Mouse (Mus musculus): ENCODE data around the gene Sox5. TPM values are rescaled to one million over a fixed set of nuclear protein-coding genes. Genes with fewer than 3 reads are reported as not detected.

Gene Sox5
- polyA plus RNA-seq, 1 experiment from 2014 or later = 34.8 TPM

- H3K9me3 ChIP-seq (replicated peaks) = no peaks in the 10 kb centered on the region
- H3K36me3 ChIP-seq = no peaks in the 10 kb centered on the region
- no peaks in the 10 kb centered on the region for H3K4me1 ChIP-seq
- 83% methylated on average over 8 of the region's 8 CpGs for WGBS
- H3K4me2 ChIP-seq = no peak overlapping the region
- no peak overlapping the region for H3K4me3 ChIP-seq (replicated peaks)
- H3K27ac ChIP-seq (replicated peaks) = no peak overlapping the region
- ATAC-seq (ENCODE audit: low FRiP score) = no peak
- no peaks in the 10 kb centered on the region for H3K27me3 ChIP-seq (replicated peaks)
- no peak overlapping the region for H3K9ac ChIP-seq (replicated peaks)
Measured at GRCm38 (mm10) chr6:144792871-144793270, 11.1 kb upstream of the Sox5 start.

- H3K36me3 ChIP-seq = no peaks in the 10 kb centered on the region
- H3K27me3 ChIP-seq (replicated peaks) = no peaks in the 10 kb centered on the region
- H3K9ac ChIP-seq (replicated peaks) = no peak overlapping the region
- peak overlapping the region; percentile 78 for H3K4me2 ChIP-seq
- peak overlapping the region; percentile 55; the same call in 1 of the 2 replicates for H3K4me3 ChIP-seq (replicated peaks)
- ATAC-seq (ENCODE audit: low FRiP score) = no peak
- H3K27ac ChIP-seq (replicated peaks) = no peak overlapping the region
- H3K9me3 ChIP-seq (replicated peaks) = no peaks in the 10 kb centered on the region
- H3K4me1 ChIP-seq = peaks cover 28% of the 10 kb centered on the region
Measured at GRCm38 (mm10) chr6:144783295-144783694, 1.5 kb upstream of the Sox5 start.

DNA sequence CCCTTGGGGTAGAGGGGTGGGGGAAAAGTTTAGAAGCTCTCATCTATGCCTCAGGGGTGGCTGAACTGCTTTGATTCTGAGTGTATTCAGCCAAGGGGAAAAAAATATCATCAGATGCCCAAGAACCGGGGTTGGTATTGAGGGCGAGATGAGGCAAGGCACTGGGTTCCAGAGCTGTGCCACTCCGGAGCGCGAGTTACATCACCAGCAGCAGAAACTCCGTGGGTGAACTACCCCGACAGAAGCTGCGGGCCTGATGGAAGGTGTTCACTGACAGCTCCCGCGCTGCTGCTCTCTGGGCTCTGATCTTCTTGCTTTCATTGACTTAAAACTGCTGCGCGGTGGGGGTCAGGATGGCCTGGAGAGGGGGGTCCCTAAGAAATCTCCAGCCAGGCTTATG is 1.1 kb upstream of the Sox5 start:
- H3K9ac ChIP-seq (replicated peaks) = peak overlapping the region; percentile 70
- no peaks in the 10 kb centered on the region for H3K27me3 ChIP-seq (replicated peaks)
- peak; percentile 25; the same call in 1 of the 2 replicates for ATAC-seq (ENCODE audit: low FRiP score)
- WGBS = 9% methylated on average over 12 of the region's 12 CpGs
- H3K4me1 ChIP-seq = peaks cover 28% of the 10 kb centered on the region
- H3K27ac ChIP-seq (replicated peaks) = peak overlapping the region; percentile 75; the same call in 1 of the 2 replicates
- no peaks in the 10 kb centered on the region for H3K36me3 ChIP-seq
- peak overlapping the region; percentile 78 for H3K4me2 ChIP-seq
- H3K9me3 ChIP-seq (replicated peaks) = no peaks in the 10 kb centered on the region
- peak overlapping the region; percentile 55 for H3K4me3 ChIP-seq (replicated peaks)

DNA sequence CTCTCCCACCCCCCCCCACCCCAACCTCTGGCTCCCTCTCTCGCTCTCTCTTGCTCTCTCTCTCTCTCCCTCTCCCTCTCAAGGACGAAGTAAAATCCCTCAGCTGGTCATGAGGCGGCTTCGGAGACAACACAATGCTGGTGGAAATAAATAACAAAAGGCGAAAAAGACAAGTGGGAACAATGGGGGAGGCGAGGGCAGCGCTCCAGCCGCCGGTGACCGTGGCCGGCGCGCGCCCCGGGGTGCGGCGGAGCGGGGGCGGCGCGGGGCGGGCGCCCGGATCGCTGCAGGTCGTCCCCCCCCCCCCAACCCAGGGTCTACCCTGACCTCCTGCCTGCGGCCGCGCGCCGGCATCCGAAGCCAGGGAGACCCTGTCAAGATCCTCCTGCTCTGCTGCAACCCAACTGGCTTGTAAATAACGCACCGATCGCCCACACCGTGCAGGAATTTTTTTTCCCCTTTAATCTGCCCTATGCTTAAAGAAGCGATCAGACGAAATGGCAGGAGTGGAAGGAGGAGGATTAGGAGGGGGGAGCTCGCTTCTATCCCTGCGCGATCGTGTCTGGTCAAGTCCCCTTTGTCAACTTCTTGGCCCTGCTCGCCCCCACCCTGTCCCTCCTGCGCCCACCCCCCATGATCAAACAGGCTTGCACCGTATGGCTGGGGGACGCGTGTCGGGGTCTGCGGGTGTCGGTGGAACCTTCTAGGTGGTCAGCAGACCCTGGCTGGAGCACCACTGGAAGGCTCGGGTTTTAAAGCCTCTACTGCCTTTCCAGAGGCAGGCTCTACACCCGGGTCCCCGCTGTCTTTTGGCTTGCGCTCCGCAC is 467 bp upstream of the Sox5 start:
- peak; percentile 56 for ATAC-seq (ENCODE audit: low FRiP score)
- Histone ChIP-seq H3K4me1 (peaks cover 28% of the 10 kb centered on the region), H3K27ac (replicated peaks) (peak overlapping the region; percentile 75), H3K9ac (replicated peaks) (peak overlapping the region; percentile 70), H3K36me3 (no peaks in the 10 kb centered on the region), H3K27me3 (replicated peaks) (no peaks in the 10 kb centered on the region), H3K9me3 (replicated peaks) (no peaks in the 10 kb centered on the region), H3K4me2 (peak overlapping the region; percentile 78), H3K4me3 (replicated peaks) (peak overlapping the region; percentile 55)
- under 1% methylated on average over 43 of the region's 55 CpGs for WGBS

GRCm38 (mm10) chr6:144780608-144781285 is 1.0 kb downstream of the Sox5 start:
- no peaks in the 10 kb centered on the region for H3K36me3 ChIP-seq
- no peaks in the 10 kb centered on the region for H3K27me3 ChIP-seq (replicated peaks)
- no peak for ATAC-seq (ENCODE audit: low FRiP score)
- H3K9ac ChIP-seq (replicated peaks) = peak overlapping the region; percentile 70
- H3K4me3 ChIP-seq (replicated peaks) = peak overlapping the region; percentile 55
- peak overlapping the region; percentile 75 for H3K27ac ChIP-seq (replicated peaks)
- peak overlapping the region; percentile 78 for H3K4me2 ChIP-seq
- peaks cover 28% of the 10 kb centered on the region for H3K4me1 ChIP-seq
- WGBS = 13% methylated on average over 9 of the region's 9 CpGs
- no peaks in the 10 kb centered on the region for H3K9me3 ChIP-seq (replicated peaks)

GRCm38 (mm10) chr6:144779945-144780607 is 1.7 kb downstream of the Sox5 start:
- H3K27me3 ChIP-seq (replicated peaks) = no peaks in the 10 kb centered on the region
- H3K4me1 ChIP-seq = peaks cover 31% of the 10 kb centered on the region
- 0 out of 2 replicates have a peak overlapping the region, but pooled peaks have one; percentile 10 for H3K27ac ChIP-seq (replicated peaks)
- peak overlapping the region; percentile 78 for H3K4me2 ChIP-seq
- peak overlapping the region; percentile 38; the same call in 1 of the 2 replicates for H3K9ac ChIP-seq (replicated peaks)
- ATAC-seq (ENCODE audit: low FRiP score) = no peak
- 29% methylated on average over 12 of the region's 12 CpGs for WGBS
- H3K36me3 ChIP-seq = no peaks in the 10 kb centered on the region
- no peaks in the 10 kb centered on the region for H3K9me3 ChIP-seq (replicated peaks)
- H3K4me3 ChIP-seq (replicated peaks) = peak overlapping the region; percentile 55

- Histone ChIP-seq H3K27me3 (replicated peaks) (no peaks in the 10 kb centered on the region), H3K27ac (replicated peaks) (no peak overlapping the region), H3K4me1 (peaks cover 24% of the 10 kb centered on the region), H3K4me2 (no peak overlapping the region), H3K9ac (replicated peaks) (no peak overlapping the region), H3K9me3 (replicated peaks) (no peaks in the 10 kb centered on the region), H3K4me3 (replicated peaks) (no peak overlapping the region), H3K36me3 (no peaks in the 10 kb centered on the region)
- no peak for ATAC-seq (ENCODE audit: low FRiP score)
- 88% methylated on average over 7 of the region's 7 CpGs for WGBS
Measured at GRCm38 (mm10) chr6:144777356-144778035, 4.3 kb downstream of the Sox5 start.

- Histone ChIP-seq H3K4me2 (no peak overlapping the region), H3K4me3 (replicated peaks) (no peak overlapping the region), H3K27ac (replicated peaks) (no peak overlapping the region), H3K36me3 (no peaks in the 10 kb centered on the region), H3K4me1 (peaks cover 17% of the 10 kb centered on the region), H3K9me3 (replicated peaks) (no peaks in the 10 kb centered on the region), H3K27me3 (replicated peaks) (no peaks in the 10 kb centered on the region), H3K9ac (replicated peaks) (no peak overlapping the region)
- WGBS = 72% methylated on average over 6 of the region's 6 CpGs
- ATAC-seq (ENCODE audit: low FRiP score) = no peak
Measured at GRCm38 (mm10) chr6:144773736-144774135, 8.0 kb downstream of the Sox5 start.

DNA sequence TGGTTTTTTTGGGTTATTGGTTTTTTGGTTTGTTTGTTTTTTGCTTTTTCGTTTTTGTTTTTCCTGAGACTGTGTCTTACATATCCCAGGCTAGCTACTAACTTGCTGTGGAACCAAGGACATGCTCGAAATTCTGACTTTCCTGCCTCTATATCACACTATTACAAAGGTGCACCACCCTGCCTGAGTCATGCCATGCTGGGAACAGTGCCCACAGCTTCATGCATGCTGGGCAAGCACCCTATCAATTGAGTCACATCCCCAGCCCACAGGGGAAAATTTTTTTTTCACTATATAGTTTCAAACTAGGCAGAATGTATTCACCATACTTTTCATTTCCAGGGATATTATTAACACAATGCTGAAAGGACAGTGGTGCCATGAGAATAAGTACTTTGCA is 8.8 kb downstream of the Sox5 start:
- Histone ChIP-seq H3K36me3 (no peaks in the 10 kb centered on the region), H3K4me1 (peaks cover 23% of the 10 kb centered on the region), H3K4me3 (replicated peaks) (no peak overlapping the region), H3K27me3 (replicated peaks) (no peaks in the 10 kb centered on the region), H3K4me2 (no peak overlapping the region), H3K27ac (replicated peaks) (no peak overlapping the region), H3K9ac (replicated peaks) (no peak overlapping the region), H3K9me3 (replicated peaks) (no peaks in the 10 kb centered on the region)
- 91% methylated on average over 2 of the region's 2 CpGs for WGBS
- ATAC-seq (ENCODE audit: low FRiP score) = no peak

- Histone ChIP-seq H3K36me3 (no peaks in the 10 kb centered on the region), H3K9ac (replicated peaks) (no peak overlapping the region), H3K4me2 (no peak overlapping the region), H3K9me3 (replicated peaks) (no peaks in the 10 kb centered on the region), H3K4me1 (peaks cover 23% of the 10 kb centered on the region), H3K4me3 (replicated peaks) (no peak overlapping the region), H3K27me3 (replicated peaks) (no peaks in the 10 kb centered on the region), H3K27ac (replicated peaks) (no peak overlapping the region)
- ATAC-seq (ENCODE audit: low FRiP score) = no peak
- 53% methylated on average over 15 of the region's 15 CpGs for WGBS
Measured at GRCm38 (mm10) chr6:144772175-144772918, 9.4 kb downstream of the Sox5 start.

GRCm38 (mm10) chr6:144769060-144769459 is 12.7 kb downstream of the Sox5 start:
- Histone ChIP-seq H3K27ac (replicated peaks) (no peak overlapping the region), H3K9me3 (replicated peaks) (no peaks in the 10 kb centered on the region), H3K4me1 (peaks cover 19% of the 10 kb centered on the region), H3K4me2 (no peak overlapping the region), H3K9ac (replicated peaks) (no peak overlapping the region), H3K4me3 (replicated peaks) (no peak overlapping the region), H3K36me3 (no peaks in the 10 kb centered on the region), H3K27me3 (replicated peaks) (no peaks in the 10 kb centered on the region)
- 21% methylated on average over 2 of the region's 2 CpGs for WGBS
- peak; percentile 42; the same call in 1 of the 2 replicates for ATAC-seq (ENCODE audit: low FRiP score)

Data from neural tube, embryonic 15.5 days (tissue).